Mouse (Mus musculus) lung, postnatal 0 days (tissue): ENCODE data around the gene Slc24a3.

Experiments
- CTCF ChIP-seq: IDR thresholded peaks from 2 replicates; pipeline ENCODE4 v1.5.1; 2016; ENCODE audit warnings: antibody characterized with exemption, mild to moderate bottlenecking
- EP300 ChIP-seq: IDR thresholded peaks from 2 replicates; pipeline ENCODE4 v1.6.1; 2016; ENCODE audit warnings: antibody characterized with exemption, mild to moderate bottlenecking, control low read depth

DNA sequence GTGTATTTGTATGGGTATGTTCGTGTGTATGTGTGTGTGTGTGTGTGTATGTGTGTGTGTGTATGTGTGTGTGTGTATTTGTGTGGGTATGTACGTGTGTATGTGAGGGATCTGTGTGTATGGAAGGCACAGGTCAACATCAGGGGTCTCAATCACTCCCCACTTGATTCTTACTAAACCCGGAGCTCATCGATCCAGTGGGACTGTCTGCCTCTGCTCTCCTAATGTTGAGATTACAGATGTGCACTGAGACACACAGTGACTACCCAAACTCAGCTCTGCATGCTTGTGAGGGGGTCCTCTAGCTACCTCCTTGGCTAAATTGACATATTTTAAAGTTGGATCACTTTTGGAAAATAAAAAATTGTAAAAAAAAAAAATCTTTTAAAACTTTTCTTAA is 355.8 kb downstream of the Slc24a3 start:
- no peak for TF ChIP-seq EP300
- TF ChIP-seq CTCF, result no peak
